Mouse (Mus musculus): ENCODE data around the gene Cox5a. TPM values are rescaled to one million over a fixed set of nuclear protein-coding genes. Genes with fewer than 3 reads are reported as not detected.

The Cox5a gene
- total RNA-seq, 2 experiments from 2014 or later: 501 to 523 TPM

GRCm38 (mm10) chr9:57557215-57557614, 36.1 kb downstream of the Cox5a start:
- DNase-seq (ENCODE audit: extremely low spot score in 1 of 2, low spot score in 2 of 2): no peak
- intact Hi-C loops (cut with DNase I): no loop called here

GRCm38 (mm10) chr9:57558625-57559024, 37.6 kb downstream of the Cox5a start:
- no peak for DNase-seq (ENCODE audit: extremely low spot score in 1 of 2, low spot score in 2 of 2)
- intact Hi-C loops (cut with DNase I): no loop called here

- intact Hi-C loops (cut with DNase I): no loop called here
- DNase-seq (ENCODE audit: extremely low spot score in 1 of 2, low spot score in 2 of 2): no peak
These were observed 38.5 kb downstream of the Cox5a start for GRCm38 (mm10) chr9:57559568-57559967.

- no peak for DNase-seq (ENCODE audit: extremely low spot score in 1 of 2, low spot score in 2 of 2)
- intact Hi-C loops (cut with DNase I): no loop called here
These were observed 39.2 kb downstream of the Cox5a start for GRCm38 (mm10) chr9:57560263-57560662.

- intact Hi-C loops (cut with DNase I): no loop called here
- peak; percentile 91 to 95 for DNase-seq (ENCODE audit: extremely low spot score in 1 of 2, low spot score in 2 of 2)
These were observed 40.0 kb downstream of the Cox5a start, which contains the start of gene Scamp2 for GRCm38 (mm10) chr9:57560861-57561710. Gene Scamp2 (plus strand): TSS chr9:57560943.

GRCm38 (mm10) chr9:57561711-57562099, 40.6 kb downstream of the Cox5a start:
- DNase-seq (ENCODE audit: extremely low spot score in 1 of 2, low spot score in 2 of 2): no peak
- intact Hi-C loops (cut with DNase I): no loop called here

GRCm38 (mm10) chr9:57562896-57563372, 41.9 kb downstream of the Cox5a start:
- intact Hi-C loops (cut with DNase I): no loop called here
- peak in 1 of 2 experiments; percentile 53 for DNase-seq (ENCODE audit: extremely low spot score in 1 of 2, low spot score in 2 of 2)

GRCm38 (mm10) chr9:57564609-57565008, 43.5 kb downstream of the Cox5a start:
- DNase-seq (ENCODE audit: extremely low spot score in 1 of 2, low spot score in 2 of 2): no peak
- intact Hi-C loops (cut with DNase I): no loop called here

GRCm38 (mm10) chr9:57565741-57566221, 44.7 kb downstream of the Cox5a start:
- intact Hi-C loops (cut with DNase I): no loop called here

GRCm38 (mm10) chr9:57566846-57567245, 45.8 kb downstream of the Cox5a start:
- DNase-seq (ENCODE audit: extremely low spot score in 1 of 2, low spot score in 2 of 2): no peak
- intact Hi-C loops (cut with DNase I): no loop called here

More at GRCm38 (mm10) chr9:57565741-57566221, 44.7 kb downstream of the Cox5a start:
- DNase-seq (ENCODE audit: extremely low spot score in 1 of 2, low spot score in 2 of 2): peak; percentile 76 to 81

GRCm38 (mm10) chr9:57568500-57568899, 47.4 kb downstream of the Cox5a start:
- intact Hi-C loops (cut with DNase I): no loop called here
- DNase-seq (ENCODE audit: extremely low spot score in 1 of 2, low spot score in 2 of 2): no peak

GRCm38 (mm10) chr9:57574397-57574796, 53.3 kb downstream of the Cox5a start:
- intact Hi-C loops (cut with DNase I): no loop called here
- no peak for DNase-seq (ENCODE audit: extremely low spot score in 1 of 2, low spot score in 2 of 2)

- intact Hi-C loops (cut with DNase I): no loop called here
These were observed 54.5 kb downstream of the Cox5a start for GRCm38 (mm10) chr9:57575577-57575976.

GRCm38 (mm10) chr9:57577144-57577849, 56.2 kb downstream of the Cox5a start:
- intact Hi-C loops (cut with DNase I): no loop called here
- no peak for DNase-seq (ENCODE audit: extremely low spot score in 1 of 2, low spot score in 2 of 2)

More at GRCm38 (mm10) chr9:57575577-57575976, 54.5 kb downstream of the Cox5a start:
- no peak for DNase-seq (ENCODE audit: extremely low spot score in 1 of 2, low spot score in 2 of 2)

Other genes with a start within 250 kb of the Cox5a start
- 10 to 100 TPM; 11.7 to 13.0 TPM for gene Ppcdc, start 81.2 kb upstream of the Cox5a start, total RNA-seq (2021)
- gene Scamp5, start 53.2 kb upstream of the Cox5a start, total RNA-seq (2021): 100 to 1,000 TPM; 387 to 389 TPM
- gene Rpp25, start 17.2 kb upstream of the Cox5a start, total RNA-seq (2021): 10 to 100 TPM; 14.1 to 14.8 TPM
- gene Fam219b, start 16.3 kb downstream of the Cox5a start, total RNA-seq (2021): 10 to 100 TPM; 21.5 to 24.7 TPM
- 10 to 100 TPM; 79.5 to 81.1 TPM for gene Mpi, start 31.5 kb downstream of the Cox5a start, total RNA-seq (2021)
- 10 to 100 TPM; 25.7 to 29.9 TPM for gene Scamp2, start 39.7 kb downstream of the Cox5a start, total RNA-seq (2021)
- gene Ulk3, start 68.2 kb downstream of the Cox5a start, total RNA-seq (2021): 10 to 100 TPM; 33.5 to 38.8 TPM
- gene Cplx3, start 85.0 kb downstream of the Cox5a start, total RNA-seq (2021): 10 to 100 TPM; 15.6 to 17.8 TPM
- gene Lman1l, start 99.5 kb downstream of the Cox5a start, total RNA-seq (2021): not detected
- gene Csk, start 132.4 kb downstream of the Cox5a start, total RNA-seq (2021): 10 to 100 TPM; 64.6 to 66.3 TPM
- gene Cyp1a2, start 162.4 kb downstream of the Cox5a start, total RNA-seq (2021): not detected
- under 1 TPM; 0.41 to 0.43 TPM for gene Cyp1a1, start 166.7 kb downstream of the Cox5a start, total RNA-seq (2021)
- gene Edc3, start 187.3 kb downstream of the Cox5a start, total RNA-seq (2021): 10 to 100 TPM; 15.2 to 17.6 TPM
- gene Clk3, start 244.6 kb downstream of the Cox5a start, total RNA-seq (2021): 10 to 100 TPM; 69.6 to 88.0 TPM